Comparison of ENCODE assay signal across 26 mouse cellular contexts in the genomic region with DNA sequence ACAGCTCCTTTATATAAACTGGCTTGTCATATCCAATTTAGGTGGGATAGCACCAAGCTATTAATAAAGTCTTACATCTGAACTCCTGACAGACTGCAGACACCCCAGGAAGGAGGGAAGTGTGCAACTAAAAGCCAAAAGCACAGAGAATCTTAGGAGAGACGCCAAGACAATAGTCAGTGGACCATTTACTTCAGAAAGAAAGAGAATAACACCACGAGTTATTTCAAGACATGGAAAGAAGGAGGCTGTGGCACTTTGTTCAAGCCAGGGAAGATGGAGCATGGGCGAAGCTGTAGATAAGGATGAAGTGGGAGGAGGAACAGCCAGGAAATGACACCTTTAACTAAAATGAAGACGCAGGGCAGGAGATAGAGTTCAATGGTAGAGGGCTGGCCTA.
"Had no signal": no experiment of that assay in that cellular context is flagged by ENCODE, and none has a peak within 500 bp of the region (broad histone marks: within the 10 kb centered on the region; RNA-seq: fewer than 3 reads in every experiment).

No protein-coding gene starts in this region.

- H3K36me3 ChIP-seq: embryonic facial prominence, embryonic 10.5 days; embryonic facial prominence, embryonic 12.5 days; embryonic facial prominence, embryonic 13.5 days; embryonic facial prominence, embryonic 15.5 days; forebrain, embryonic 10.5 days; forebrain, embryonic 12.5 days; forebrain, embryonic 15.5 days; heart, embryonic 10.5 days had no signal

- H3K27me3 ChIP-seq: embryonic facial prominence, embryonic 12.5 days; embryonic facial prominence, embryonic 15.5 days had no signal

- H3K4me1 ChIP-seq: embryonic facial prominence, embryonic 10.5 days; embryonic facial prominence, embryonic 12.5 days; embryonic facial prominence, embryonic 13.5 days; embryonic facial prominence, embryonic 15.5 days; forebrain, embryonic 12.5 days; forebrain, embryonic 13.5 days; forebrain, embryonic 15.5 days had no signal

- DNase-seq: cerebellum, adult 8-10 months; cerebellum, adult 9-10 months; cerebellum, adult 9-11 months; cerebellum, postnatal 25 days; cerebellum, postnatal 36 days; forebrain, postnatal 0 days; gastrocnemius, adult 2 months; gastrocnemius, postnatal 10 days; gastrocnemius, postnatal 14 days; gastrocnemius, postnatal 25 days; gastrocnemius, postnatal 36 days; heart, adult 11 months; heart, adult 18-20 months; heart, adult 2 months had no signal

- H3K9me3 ChIP-seq: embryonic facial prominence, embryonic 10.5 days; embryonic facial prominence, embryonic 12.5 days; embryonic facial prominence, embryonic 13.5 days; embryonic facial prominence, embryonic 15.5 days; forebrain, embryonic 10.5 days; forebrain, embryonic 12.5 days; forebrain, embryonic 13.5 days; forebrain, embryonic 15.5 days; heart, embryonic 10.5 days had no signal

- H3K4me3 ChIP-seq: embryonic facial prominence, embryonic 10.5 days; embryonic facial prominence, embryonic 12.5 days; embryonic facial prominence, embryonic 13.5 days; embryonic facial prominence, embryonic 15.5 days; erythroblast, embryonic 14.5 days; forebrain, embryonic 10.5 days; forebrain, embryonic 12.5 days; forebrain, embryonic 13.5 days; forebrain, embryonic 15.5 days; gastrocnemius, adult 2 months; heart, adult 2 months; heart, embryonic 10.5 days had no signal

- H3K27ac ChIP-seq: embryonic facial prominence, embryonic 10.5 days; embryonic facial prominence, embryonic 12.5 days; embryonic facial prominence, embryonic 13.5 days; embryonic facial prominence, embryonic 15.5 days; forebrain, embryonic 10.5 days; forebrain, embryonic 12.5 days; forebrain, embryonic 13.5 days; forebrain, embryonic 15.5 days; gastrocnemius, adult 2 months; heart, adult 2 months; heart, embryonic 10.5 days had no signal

- ATAC-seq: forebrain, embryonic 13.5 days; forebrain, embryonic 14.5 days; forebrain, embryonic 15.5 days; forebrain, embryonic 16.5 days; forebrain, postnatal 0 days had no signal

- H3K9ac ChIP-seq: embryonic facial prominence, embryonic 12.5 days; embryonic facial prominence, embryonic 13.5 days; embryonic facial prominence, embryonic 15.5 days; forebrain, embryonic 12.5 days; forebrain, embryonic 13.5 days; forebrain, embryonic 15.5 days; forebrain, postnatal 0 days had no signal
